Mouse (Mus musculus): ENCODE measurements around the gene Nr5a2. TPM values are rescaled to one million over a fixed set of nuclear protein-coding genes. Genes with fewer than 3 reads are reported as not detected.

The Nr5a2 gene
- polyA plus RNA-seq, 1 experiment from 2014 or later: 0.34 TPM

DNA sequence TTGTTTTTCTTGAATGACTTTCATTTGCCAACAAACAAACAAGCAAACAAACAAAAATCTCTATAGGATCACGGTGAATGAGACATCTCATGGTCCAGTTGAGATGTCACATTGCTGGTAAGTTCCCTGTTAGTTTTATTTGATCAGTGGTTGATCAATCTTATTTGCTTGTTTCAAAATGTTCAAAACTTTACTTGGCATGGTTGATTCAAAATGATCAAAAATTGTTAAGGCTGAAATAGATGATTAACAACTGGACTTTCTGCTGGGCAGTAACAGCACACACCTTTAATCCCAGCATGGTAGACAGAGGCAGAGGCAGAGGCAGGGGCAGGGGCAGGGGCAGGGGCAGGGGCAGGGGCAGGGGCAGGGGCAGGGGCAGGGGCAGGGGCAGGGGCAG lies 757 bp downstream of the Nr5a2 start:
- no peak for ATAC-seq (ENCODE audit: insufficient number of reproducible peaks, insufficient read depth, low FRiP score, low TSS enrichment, low read depth)
- 78% methylated on average over 1 of the region's 1 CpGs for WGBS
- Histone ChIP-seq H3K27me3 (peaks cover 46% of the 10 kb centered on the region), H3K9me3 (no peaks in the 10 kb centered on the region), H3K27ac (no peak overlapping the region), H3K4me1 (replicated peaks) (peaks cover 15% of the 10 kb centered on the region), H3K36me3 (no peaks in the 10 kb centered on the region), H3K9ac (replicated peaks) (no peak overlapping the region), H3K4me3 (replicated peaks) (no peak overlapping the region), H3K4me2 (no peak overlapping the region)

DNA sequence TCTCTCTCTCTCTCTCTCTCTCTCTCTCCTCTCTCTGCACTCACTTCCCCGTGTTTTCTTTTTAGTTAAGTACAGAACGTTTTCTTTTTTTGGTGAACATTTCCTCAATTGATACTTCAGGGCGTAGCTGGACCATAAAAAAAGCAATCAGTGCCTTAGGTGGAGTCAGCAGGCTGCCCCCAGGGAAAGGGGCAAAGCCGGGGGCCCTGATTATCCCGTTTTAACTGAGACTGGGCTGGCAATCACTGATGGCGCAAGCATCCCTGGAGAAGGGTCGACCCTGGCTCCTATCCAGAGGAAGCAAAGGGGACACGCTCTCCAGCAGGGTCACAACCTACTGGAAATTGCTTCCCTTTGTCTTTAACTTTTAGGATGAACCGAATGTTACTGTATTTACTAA lies 1.6 kb downstream of the Nr5a2 start:
- no peak for ATAC-seq (ENCODE audit: insufficient number of reproducible peaks, insufficient read depth, low FRiP score, low TSS enrichment, low read depth)
- Histone ChIP-seq H3K9ac (replicated peaks) (no peak overlapping the region), H3K4me3 (replicated peaks) (peak overlapping the region; percentile 24; the same call in 1 of the 2 replicates), H3K4me1 (replicated peaks) (peaks cover 15% of the 10 kb centered on the region), H3K27ac (no peak overlapping the region), H3K4me2 (peak overlapping the region; percentile 52), H3K9me3 (no peaks in the 10 kb centered on the region), H3K36me3 (no peaks in the 10 kb centered on the region), H3K27me3 (peaks cover 54% of the 10 kb centered on the region)
- WGBS: 5% methylated on average over 9 of the region's 9 CpGs

DNA sequence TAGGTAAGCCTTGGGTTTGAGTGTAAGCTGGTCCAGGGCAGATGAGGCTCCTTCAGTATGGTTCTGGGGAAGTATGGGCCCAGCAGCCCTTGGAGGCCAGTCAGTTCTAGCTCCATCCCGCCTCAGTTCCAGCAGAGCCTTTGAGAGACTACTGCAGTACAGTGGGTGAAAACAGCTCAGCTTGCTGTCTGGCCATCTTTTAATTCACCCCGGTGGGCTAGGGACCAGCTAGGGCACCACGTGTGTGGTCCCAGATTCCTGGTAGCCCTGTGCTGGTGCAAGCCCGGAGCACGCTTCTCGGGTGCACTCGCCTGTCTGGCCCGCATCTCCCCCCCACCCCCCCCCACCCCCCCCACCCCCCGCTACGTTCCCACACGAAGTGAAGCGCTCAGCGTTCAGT lies 2.1 kb downstream of the Nr5a2 start:
- Histone ChIP-seq H3K9me3 (no peaks in the 10 kb centered on the region), H3K9ac (replicated peaks) (no peak overlapping the region), H3K36me3 (no peaks in the 10 kb centered on the region), H3K4me3 (replicated peaks) (peak overlapping the region; percentile 24; the same call in 1 of the 2 replicates), H3K4me1 (replicated peaks) (peaks cover 17% of the 10 kb centered on the region), H3K27me3 (peaks cover 57% of the 10 kb centered on the region), H3K4me2 (peak overlapping the region; percentile 52), H3K27ac (no peak overlapping the region)
- 0 out of 2 replicates have a peak, but pooled peaks have one; percentile 26 for ATAC-seq (ENCODE audit: insufficient number of reproducible peaks, insufficient read depth, low FRiP score, low TSS enrichment, low read depth)
- WGBS: 2% methylated on average over 6 of the region's 13 CpGs

DNA sequence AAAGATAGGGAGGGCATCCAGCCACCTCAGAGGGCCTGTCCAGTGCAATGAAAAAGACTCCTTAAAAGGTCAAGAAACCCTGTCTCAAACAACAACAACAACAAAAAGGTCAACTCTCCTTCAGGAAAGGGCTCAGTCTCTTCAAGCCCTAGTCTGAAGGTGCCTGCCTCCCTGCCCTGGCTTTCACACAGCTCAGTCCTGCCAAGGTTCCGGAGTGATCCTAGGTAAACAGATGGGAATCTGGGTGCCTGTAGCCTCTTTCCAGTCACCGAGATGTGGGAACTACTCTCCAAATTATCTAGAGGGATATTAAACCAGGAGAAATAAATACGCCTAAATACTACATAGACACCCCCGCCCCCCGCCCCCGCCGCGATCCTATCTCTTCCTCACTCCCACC lies 2.6 kb downstream of the Nr5a2 start:
- Histone ChIP-seq H3K36me3 (no peaks in the 10 kb centered on the region), H3K4me1 (replicated peaks) (peaks cover 22% of the 10 kb centered on the region), H3K9ac (replicated peaks) (no peak overlapping the region), H3K27me3 (peaks cover 62% of the 10 kb centered on the region), H3K9me3 (no peaks in the 10 kb centered on the region), H3K27ac (no peak overlapping the region), H3K4me3 (replicated peaks) (no peak overlapping the region), H3K4me2 (peak overlapping the region; percentile 52; the same call in 1 of the 2 replicates)
- 18% methylated on average over 8 of the region's 8 CpGs for WGBS
- ATAC-seq (ENCODE audit: insufficient number of reproducible peaks, insufficient read depth, low FRiP score, low TSS enrichment, low read depth): no peak

DNA sequence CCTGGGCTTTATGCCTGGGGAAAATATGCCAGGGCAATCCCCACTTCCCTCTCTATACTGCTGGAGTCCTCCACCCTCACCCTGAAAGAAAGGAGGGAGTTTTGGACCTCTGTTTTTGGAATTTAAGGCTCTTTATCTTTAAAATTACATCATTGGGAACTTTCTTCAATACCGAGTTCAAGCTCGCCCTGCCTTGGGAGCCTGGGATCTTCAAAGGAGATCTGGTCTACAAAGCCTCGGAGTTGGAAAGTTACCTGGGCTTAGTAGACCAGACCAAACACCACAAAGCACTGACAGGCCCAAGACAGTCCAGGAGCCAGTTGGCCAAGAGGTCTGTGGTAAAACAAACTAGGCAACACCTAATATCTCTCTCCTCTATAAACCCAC lies 6.1 kb downstream of the Nr5a2 start:
- 15% methylated on average over 3 of the region's 3 CpGs for WGBS
- H3K9me3 ChIP-seq: no peaks in the 10 kb centered on the region

DNA sequence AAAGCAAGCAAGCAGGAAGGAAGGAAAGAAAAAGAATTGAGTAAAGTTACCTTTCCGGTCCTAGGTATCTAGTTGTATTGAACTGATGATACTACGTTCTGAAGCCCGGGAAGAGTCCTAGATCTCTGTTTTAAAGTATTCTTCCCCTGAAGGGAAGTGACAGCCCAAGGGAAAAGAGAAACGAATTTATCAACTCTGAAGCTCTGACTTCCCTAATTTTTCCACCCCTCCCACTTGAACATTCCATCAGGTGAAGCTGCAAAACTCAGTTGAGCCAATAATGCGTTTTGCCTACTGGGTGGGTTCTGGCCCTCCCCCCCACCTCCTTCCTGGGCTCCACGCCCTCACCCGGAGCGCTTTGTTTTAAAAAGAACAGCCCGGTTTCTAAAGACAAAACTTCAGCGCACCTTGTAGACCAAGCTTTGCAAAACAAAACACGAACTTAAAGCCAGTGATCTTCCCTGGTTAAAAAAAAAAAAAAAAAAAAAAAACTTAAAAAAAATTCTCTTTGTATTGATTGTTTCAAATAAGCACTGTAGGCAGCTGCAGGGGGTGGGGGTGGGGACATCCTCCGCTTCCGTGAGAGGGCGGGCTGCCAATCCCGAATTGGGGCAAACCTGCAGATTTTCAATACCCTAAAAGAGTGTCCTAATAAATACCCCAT lies 6.7 kb downstream of the Nr5a2 start:
- no peaks in the 10 kb centered on the region for H3K9me3 ChIP-seq
- under 1% methylated on average over 15 of the region's 15 CpGs for WGBS
- ATAC-seq (ENCODE audit: insufficient number of reproducible peaks, insufficient read depth, low FRiP score, low TSS enrichment, low read depth): no peak
- no peak overlapping the region for H3K4me2 ChIP-seq
- H3K9ac ChIP-seq (replicated peaks): no peak overlapping the region
- H3K36me3 ChIP-seq: no peaks in the 10 kb centered on the region
- H3K27ac ChIP-seq: no peak overlapping the region
- no peak overlapping the region for H3K4me3 ChIP-seq (replicated peaks)
- peaks cover 35% of the 10 kb centered on the region for H3K4me1 ChIP-seq (replicated peaks)
- peaks cover 94% of the 10 kb centered on the region for H3K27me3 ChIP-seq

More for the DNA sequence above, 6.1 kb downstream of the Nr5a2 start:
- Histone ChIP-seq H3K9ac (replicated peaks) (no peak overlapping the region), H3K36me3 (no peaks in the 10 kb centered on the region), H3K4me2 (no peak overlapping the region), H3K4me3 (replicated peaks) (no peak overlapping the region), H3K27me3 (peaks cover 94% of the 10 kb centered on the region), H3K27ac (no peak overlapping the region), H3K4me1 (replicated peaks) (peaks cover 35% of the 10 kb centered on the region)
- ATAC-seq (ENCODE audit: insufficient number of reproducible peaks, insufficient read depth, low FRiP score, low TSS enrichment, low read depth): no peak

DNA sequence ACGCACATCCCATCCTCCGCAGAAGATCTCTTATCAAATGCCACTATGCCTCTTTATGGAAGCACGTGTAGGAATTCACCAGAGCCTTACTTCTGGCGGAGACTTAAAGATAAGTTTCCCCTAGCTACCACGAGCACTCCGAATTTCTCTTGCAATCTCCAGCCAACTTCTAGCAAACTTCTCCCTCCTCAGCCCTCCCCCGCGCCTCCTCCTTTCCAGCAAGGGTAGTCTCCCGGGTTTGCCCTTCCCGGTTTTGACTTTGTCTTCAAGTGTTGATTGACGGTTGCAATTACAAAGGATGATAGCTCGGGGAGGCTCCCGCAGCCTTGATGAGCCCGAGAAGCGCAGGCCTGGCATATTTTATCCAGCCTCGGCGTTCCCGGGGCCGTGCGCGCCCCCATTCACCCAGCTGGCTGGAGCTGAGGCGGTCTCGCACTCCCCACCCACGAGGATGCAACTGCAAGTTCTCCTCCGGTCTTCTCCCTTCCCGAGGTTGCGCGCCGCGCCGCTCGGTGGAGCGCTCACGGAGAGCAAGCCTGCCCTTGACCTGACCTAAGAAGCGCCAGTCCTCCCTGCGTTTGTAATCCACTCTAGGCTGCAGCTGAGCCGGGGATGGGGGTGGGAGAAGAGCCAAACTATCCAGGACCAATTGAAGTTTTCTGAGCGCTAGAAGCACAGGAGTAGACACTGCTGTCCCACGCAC lies 7.5 kb downstream of the Nr5a2 start:
- Histone ChIP-seq H3K9ac (replicated peaks) (0 out of 2 replicates have a peak overlapping the region, but pooled peaks have one; percentile 19), H3K4me3 (replicated peaks) (peak overlapping the region; percentile 36), H3K36me3 (no peaks in the 10 kb centered on the region), H3K27me3 (peaks cover 94% of the 10 kb centered on the region), H3K4me1 (replicated peaks) (peaks cover 33% of the 10 kb centered on the region), H3K27ac (no peak overlapping the region), H3K9me3 (no peaks in the 10 kb centered on the region), H3K4me2 (peak overlapping the region; percentile 62)
- WGBS: under 1% methylated on average over 39 of the region's 39 CpGs
- ATAC-seq (ENCODE audit: insufficient number of reproducible peaks, insufficient read depth, low FRiP score, low TSS enrichment, low read depth): no peak

DNA sequence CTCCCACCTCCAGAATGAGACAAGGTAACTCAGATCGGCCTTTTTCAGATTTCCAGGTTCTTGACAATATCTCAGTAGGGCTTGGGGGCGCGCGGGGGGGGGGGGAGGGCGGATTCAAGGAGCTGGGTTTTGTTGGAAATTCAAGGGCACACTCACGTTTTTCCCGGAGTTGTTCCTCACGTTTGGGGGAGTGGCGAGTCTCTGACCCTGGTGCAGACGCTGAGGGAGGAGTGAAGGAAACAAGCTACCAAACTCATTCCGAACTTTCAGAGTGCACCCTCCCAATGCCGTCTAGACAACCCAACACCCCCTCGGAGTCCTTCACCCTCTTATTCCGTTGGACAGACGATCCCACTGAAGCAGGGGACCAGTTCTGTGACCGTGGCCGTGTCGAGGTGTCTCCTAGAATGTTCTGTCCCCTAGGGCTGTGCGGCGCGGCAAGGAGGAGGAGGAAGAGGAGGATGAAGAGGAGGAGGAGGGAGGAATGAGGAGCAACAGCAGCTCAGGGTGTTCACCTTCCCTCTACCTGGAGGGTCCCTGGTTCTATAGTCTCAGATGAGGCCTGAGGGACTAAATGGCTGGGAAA lies 8.2 kb downstream of the Nr5a2 start:
- Histone ChIP-seq H3K9ac (replicated peaks) (no peak overlapping the region), H3K9me3 (no peaks in the 10 kb centered on the region), H3K4me2 (peak overlapping the region; percentile 62), H3K4me1 (replicated peaks) (peaks cover 32% of the 10 kb centered on the region), H3K36me3 (no peaks in the 10 kb centered on the region), H3K27ac (no peak overlapping the region), H3K4me3 (replicated peaks) (peak overlapping the region; percentile 36), H3K27me3 (peaks cover 94% of the 10 kb centered on the region)
- no peak for ATAC-seq (ENCODE audit: insufficient number of reproducible peaks, insufficient read depth, low FRiP score, low TSS enrichment, low read depth)
- WGBS: 1% methylated on average over 21 of the region's 21 CpGs

DNA sequence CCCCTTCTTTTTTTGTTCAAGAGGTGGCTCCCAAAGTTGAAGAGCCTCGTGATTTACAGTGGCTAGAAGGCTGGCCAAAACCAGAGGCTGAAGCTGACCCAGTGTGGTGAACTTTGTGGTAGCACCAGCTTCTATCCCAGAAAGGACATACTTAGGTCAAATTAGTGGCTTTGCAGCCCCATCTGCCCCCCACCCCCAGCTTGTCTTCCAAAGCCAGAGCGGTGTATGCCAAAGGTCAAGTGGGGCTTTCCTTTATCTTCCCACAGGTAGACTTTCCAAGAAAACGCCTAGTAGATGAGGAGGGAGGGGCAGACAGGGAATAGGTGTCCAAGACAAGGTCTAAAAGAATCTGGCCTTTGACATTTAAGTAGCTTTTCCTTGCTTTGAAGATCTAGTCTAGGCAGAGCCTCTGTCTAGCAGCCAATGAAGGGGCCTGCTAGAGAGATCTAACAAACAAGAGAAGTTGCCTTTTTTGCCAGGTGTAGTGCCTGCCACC lies 9.0 kb downstream of the Nr5a2 start:
- Histone ChIP-seq H3K9ac (replicated peaks) (no peak overlapping the region), H3K36me3 (no peaks in the 10 kb centered on the region), H3K27me3 (peaks cover 97% of the 10 kb centered on the region), H3K4me1 (replicated peaks) (peaks cover 35% of the 10 kb centered on the region), H3K9me3 (no peaks in the 10 kb centered on the region), H3K4me3 (replicated peaks) (no peak overlapping the region), H3K4me2 (no peak overlapping the region), H3K27ac (no peak overlapping the region)
- ATAC-seq (ENCODE audit: insufficient number of reproducible peaks, insufficient read depth, low FRiP score, low TSS enrichment, low read depth): no peak
- 11% methylated on average over 3 of the region's 3 CpGs for WGBS

DNA sequence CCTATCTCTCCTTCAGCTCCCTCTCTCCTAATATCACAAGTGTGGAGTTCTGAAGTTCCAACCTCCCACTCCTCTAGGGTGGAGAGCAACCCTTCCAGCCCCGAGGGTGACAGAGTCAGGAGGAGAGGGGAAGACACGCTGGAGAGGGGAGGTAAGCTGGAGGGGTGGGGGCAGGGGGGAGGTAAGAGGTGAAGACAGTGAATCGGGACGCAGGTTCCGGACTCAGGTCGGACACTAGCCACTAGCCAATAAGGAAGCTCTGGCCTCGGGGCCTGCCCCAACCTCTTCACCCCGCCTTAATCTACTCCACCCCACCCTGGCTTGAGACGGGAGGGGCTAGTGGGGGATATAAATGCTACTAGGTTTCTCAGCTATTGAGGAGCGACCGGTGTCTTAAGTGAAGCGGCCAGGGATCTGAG lies 10.9 kb downstream of the Nr5a2 start:
- no peaks in the 10 kb centered on the region for H3K9me3 ChIP-seq
- H3K36me3 ChIP-seq: no peaks in the 10 kb centered on the region
- H3K27ac ChIP-seq: no peak overlapping the region
- peaks cover 94% of the 10 kb centered on the region for H3K27me3 ChIP-seq
- 2% methylated on average over 12 of the region's 12 CpGs for WGBS
- 0 out of 2 replicates have a peak, but pooled peaks have one; percentile 40 for ATAC-seq (ENCODE audit: insufficient number of reproducible peaks, insufficient read depth, low FRiP score, low TSS enrichment, low read depth)
- no peak overlapping the region for H3K9ac ChIP-seq (replicated peaks)
- peak overlapping the region; percentile 95 for H3K4me2 ChIP-seq
- H3K4me1 ChIP-seq (replicated peaks): peaks cover 39% of the 10 kb centered on the region
- H3K4me3 ChIP-seq (replicated peaks): peak overlapping the region; percentile 51

Measured in limb, embryonic 12.5 days (tissue).